12 mouse cellular contexts compared by ENCODE assay signal in genomic region chr3:122122838-122123237, GRCm38 (mm10).
A peak's percentile ranks its signal among the peaks of the same experiment; 100 is the strongest.
DNase-seq lines count a peak whose midpoint lies in the region; ATAC-seq and TF ChIP-seq lines count a peak whose summit lies in the region.
"Had no signal": no experiment of that assay in that cellular context is flagged by ENCODE, and none has a peak within 500 bp of the region (broad histone marks: within the 10 kb centered on the region; RNA-seq: fewer than 3 reads in every experiment).

No protein-coding gene starts in this region.

- H3K9ac ChIP-seq in intestine, embryonic 15.5 days, result no peak overlapping the region
- no peak overlapping the region for H3K9ac ChIP-seq in stomach, embryonic 14.5 days (replicated peaks; ENCODE audit: low read depth, low read length)
- H3K9ac ChIP-seq: embryonic facial prominence, embryonic 12.5 days had no signal

- no peaks in the 10 kb centered on the region for H3K9me3 ChIP-seq in intestine, embryonic 15.5 days
- H3K9me3 ChIP-seq in stomach, embryonic 14.5 days (ENCODE audit: control insufficient read depth, low read depth, low read length), result no peaks in the 10 kb centered on the region
- H3K9me3 ChIP-seq: embryonic facial prominence, embryonic 12.5 days; neural tube, embryonic 15.5 days had no signal

- H3K27me3 ChIP-seq in intestine, embryonic 15.5 days (replicated peaks), result no peaks in the 10 kb centered on the region
- no peaks in the 10 kb centered on the region for H3K27me3 ChIP-seq in stomach, embryonic 14.5 days (ENCODE audit: control insufficient read depth, insufficient read depth, low read length)
- H3K27me3 ChIP-seq: embryonic facial prominence, embryonic 12.5 days; neural tube, embryonic 15.5 days had no signal

- H3K4me1 ChIP-seq in lung, adult 2 months (ENCODE audit: control insufficient read depth, insufficient read depth, low read length), result peaks cover 23% of the 10 kb centered on the region
- peaks cover 7% of the 10 kb centered on the region for H3K4me1 ChIP-seq in intestine, embryonic 15.5 days (replicated peaks)
- H3K4me1 ChIP-seq in stomach, embryonic 14.5 days (ENCODE audit: control insufficient read depth, insufficient read depth, low read length), result peaks cover 10% of the 10 kb centered on the region

- peak overlapping the region; percentile 83 for H3K4me2 ChIP-seq in intestine, embryonic 15.5 days (replicated peaks)
- peak overlapping the region; percentile 47; the same call in 1 of the 2 replicates for H3K4me2 ChIP-seq in stomach, embryonic 14.5 days (replicated peaks; ENCODE audit: low read depth, low read length)

- peak overlapping the region; percentile 89 for H3K27ac ChIP-seq in gastrocnemius, adult 2 months
- 0 out of 2 replicates have a peak overlapping the region, but pooled peaks have one; percentile 4 for H3K27ac ChIP-seq in intestine, embryonic 15.5 days
- H3K27ac ChIP-seq in stomach, embryonic 14.5 days (ENCODE audit: low read length), result peak overlapping the region; percentile 52
- H3K27ac ChIP-seq: embryonic facial prominence, embryonic 12.5 days; neural tube, embryonic 15.5 days had no signal

- peak overlapping the region; percentile 68 for H3K4me3 ChIP-seq in gastrocnemius, adult 2 months
- no peak overlapping the region for H3K4me3 ChIP-seq in lung, adult 2 months (replicated peaks; ENCODE audit: extremely low read depth, low read depth, low read length)
- no peak overlapping the region for H3K4me3 ChIP-seq in intestine, embryonic 15.5 days (replicated peaks)
- H3K4me3 ChIP-seq in stomach, embryonic 14.5 days (ENCODE audit: low read depth, low read length), result no peak overlapping the region

- WGBS in lung, adult 2 months, result 62% methylated on average over 8 of the region's 8 CpGs
- 85% methylated on average over 8 of the region's 8 CpGs for WGBS in intestine, embryonic 15.5 days
- WGBS in stomach, embryonic 14.5 days, result 82% methylated on average over 8 of the region's 8 CpGs

- no peak for ATAC-seq in intestine, embryonic 15.5 days
- ATAC-seq in stomach, embryonic 14.5 days (ENCODE audit: insufficient number of reproducible peaks, insufficient read depth, low FRiP score, low read depth), result no peak

- no peak for TF ChIP-seq CTCF in gastrocnemius, adult 2 months (IDR thresholded peaks at IDR 0.05)
- no peak for TF ChIP-seq CTCF in lung, adult 2 months (IDR thresholded peaks at IDR 0.05; ENCODE audit: insufficient read depth, low read length)

- no peak for DNase-seq in gastrocnemius, adult 2 months
- no peak for DNase-seq in gastrocnemius, postnatal 25 days
- peak; percentile 33 for DNase-seq in lung, adult 2 months
- DNase-seq in lung, postnatal 4 days, result no peak
- no peak for DNase-seq in right cerebral cortex, postnatal 14 days
- DNase-seq in cerebellum, postnatal 14 days, result no peak
- DNase-seq: gastrocnemius, postnatal 10 days; kidney, postnatal 4 days had no signal

- intact Hi-C loops in gastrocnemius, adult 2 months (cut with DNase I), result loop anchor here (1.0 to 5.0 kb wide), 2 partner anchors 156 to 237 kb away; no protein-coding TSS in a partner anchor

- no peak for TF ChIP-seq POLR2A in lung, adult 2 months (IDR thresholded peaks at IDR 0.05; ENCODE audit: borderline replicate concordance, extremely low read depth, low read depth, low read length)

- H3K36me3 ChIP-seq in intestine, embryonic 15.5 days, result no peaks in the 10 kb centered on the region
- H3K36me3 ChIP-seq in stomach, embryonic 14.5 days (ENCODE audit: control insufficient read depth, insufficient read depth, low read length), result no peaks in the 10 kb centered on the region
- H3K36me3 ChIP-seq: embryonic facial prominence, embryonic 12.5 days; neural tube, embryonic 15.5 days had no signal

Comparison
In these comparisons a context has a peak if more than half of its experiments do, and no peak if none do; other contexts are left out.
1. H3K27ac ChIP-seq: peak in every context shown above with its lines; median percentile 89 in gastrocnemius, adult 2 months; 52 in stomach, embryonic 14.5 days; 4 in intestine, embryonic 15.5 days.